Mouse (Mus musculus) gastrocnemius, postnatal 4 days (tissue): Measurements from ENCODE around the gene Pin4. TPM values are rescaled to one million over a fixed set of nuclear protein-coding genes. Genes with fewer than 3 reads are reported as not detected.
"Not testable (repeated sequence)": the region's sequence is repeated elsewhere in the genome, so short reads cannot be mapped to it uniquely, and the experiment has no call there.

Source experiments
- DNase-seq, 2 experiments: peaks; one replicate each; pipeline ENCODE4 v3.0.0; 2021 to 2022; ENCODE audit warnings: low spot score in 2 of 2, mixed read lengths in 2 of 2
- long read RNA-seq, 2 experiments: library from polyadenylated mRNA; stranded (forward); transcript quantifications; one replicate each; pipeline ENCODE4 v2.0.0; 2021
- total RNA-seq, 2 experiments: library from RNA; stranded (reverse); gene quantifications; 2 replicates each; pipeline ENCODE4 v1.2.3; 2021

The Pin4 gene
- total RNA-seq, result 10 to 100 TPM; 38.8 to 42.2 TPM
- long read RNA-seq, experiment 1, transcript Pin4-201 (4 exons, 489 nt), result major isoform, 13 of 15 reads
- long read RNA-seq, experiment 1, partial matches to known transcripts, result 2 of 15 reads
- long read RNA-seq, experiment 1, other reads (novel, unspliced or antisense), result 0 of 15 reads
- long read RNA-seq, experiment 2, transcript Pin4-201 (4 exons, 489 nt), result major isoform, 12 of 12 reads
- long read RNA-seq, experiment 2, partial matches to known transcripts, result 0 of 12 reads
- long read RNA-seq, experiment 2, other reads (novel, unspliced or antisense), result 0 of 12 reads

DNA sequence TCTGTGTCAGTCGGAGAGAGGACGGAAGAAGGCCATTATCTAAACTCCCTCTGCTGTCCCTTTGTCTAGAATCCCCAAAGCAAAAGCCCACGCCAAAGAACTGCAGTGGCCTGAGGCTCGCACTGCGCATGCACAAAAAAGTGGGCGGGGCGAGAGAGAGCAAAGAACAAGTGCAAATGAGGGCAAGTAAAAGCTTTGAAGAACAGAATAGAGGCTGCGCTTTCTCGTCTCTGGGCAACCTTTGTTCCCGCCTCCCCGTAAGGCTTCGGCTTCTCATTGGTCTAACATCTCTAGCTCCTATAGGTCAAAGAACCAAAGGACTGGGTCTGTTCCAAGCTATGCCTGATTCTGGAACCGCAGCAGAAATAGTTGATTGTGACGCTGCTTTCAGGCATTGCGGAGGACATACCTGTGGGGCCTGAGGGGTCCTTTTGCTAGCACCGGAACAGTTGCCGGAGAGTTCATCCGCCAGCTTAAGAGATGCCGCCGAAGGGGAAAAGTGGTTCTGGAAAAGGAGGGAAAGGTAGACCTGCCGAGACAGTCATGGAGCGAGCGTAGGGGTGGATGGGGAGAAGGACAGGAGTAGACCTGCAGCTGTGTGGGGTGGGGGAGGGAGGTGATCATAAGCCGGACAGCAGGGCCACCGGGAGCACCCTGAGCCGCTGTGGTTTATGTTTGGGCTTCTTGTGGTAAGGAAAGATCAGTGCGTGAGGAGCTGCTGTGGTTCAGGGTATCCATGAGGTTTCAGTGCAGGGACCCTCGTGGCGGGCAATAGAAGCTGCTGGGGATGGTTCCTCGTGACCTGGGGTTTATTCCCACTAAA, at the start of gene Pin4:
Gene Pin4 (plus strand): TSS at position 406 of the 823 bp plus-strand sequence.
- DNase-seq, result peak; percentile 80 to 89

DNA sequence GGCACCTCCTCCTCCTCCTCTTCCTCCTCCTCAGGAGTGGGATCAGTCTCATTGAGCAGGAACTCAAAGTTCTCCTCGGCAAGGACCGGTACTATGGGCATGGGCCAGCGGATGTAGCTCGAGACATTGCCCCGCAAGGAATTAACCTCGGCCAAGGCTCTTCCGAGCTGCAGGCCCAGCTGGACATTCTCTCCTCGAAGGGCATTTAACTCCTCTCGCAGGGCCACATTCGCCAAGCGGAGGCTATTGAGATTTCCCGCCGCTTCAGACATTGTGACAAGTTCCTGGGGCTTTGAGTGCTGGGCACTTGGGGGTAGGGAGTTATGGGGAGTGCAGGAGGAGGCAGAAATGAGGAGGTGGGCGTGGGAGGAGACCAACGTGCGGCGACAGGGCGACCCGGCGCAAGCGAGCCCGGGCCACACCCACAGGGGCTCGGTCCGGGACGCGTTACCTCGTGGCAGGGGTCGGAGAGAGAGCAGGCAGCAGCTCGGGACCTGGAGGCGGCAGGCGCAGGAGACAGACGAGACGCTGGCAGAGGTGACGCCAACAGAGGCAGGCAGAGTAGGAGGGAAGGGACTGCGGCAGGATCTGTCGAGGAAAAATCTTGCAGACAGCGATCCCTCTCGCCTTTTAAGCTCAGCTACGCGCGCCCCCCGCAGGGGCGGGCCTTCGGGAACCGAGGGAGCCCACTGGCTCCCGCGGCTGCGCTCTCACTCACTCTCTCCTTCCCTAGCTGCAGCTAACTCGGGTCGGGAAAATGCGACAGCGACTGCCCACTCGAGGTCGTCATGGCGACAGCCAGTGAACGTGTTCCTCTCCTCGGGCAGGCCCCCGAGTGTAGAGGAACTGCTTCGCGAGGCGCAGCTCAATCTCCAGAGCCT, 48.4 kb upstream of the Pin4 start, which contains the start of gene Rtl5:
Gene Rtl5 (minus strand): TSS at position 714 of the 881 bp plus-strand sequence.
- DNase-seq, result peak; percentile 33 to 74

DNA sequence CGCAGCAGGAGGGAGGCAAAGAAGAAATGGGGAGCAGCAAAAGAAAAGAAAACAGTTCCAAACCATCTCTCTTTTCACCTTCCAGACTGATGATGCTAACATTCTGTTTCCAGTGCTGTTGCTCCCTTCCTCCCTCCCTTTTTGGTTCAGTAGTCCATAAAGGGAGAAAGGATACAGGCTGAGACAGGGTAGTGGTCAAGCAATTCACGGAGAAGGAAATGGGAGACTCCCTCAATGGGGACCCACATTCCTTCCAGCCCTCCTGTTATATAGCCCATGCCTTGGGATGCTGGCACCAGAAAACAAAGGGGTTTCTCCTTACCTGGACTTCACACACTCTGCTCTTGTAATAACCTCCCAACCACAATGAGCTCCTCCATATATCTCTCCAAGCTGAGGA, 47.7 kb upstream of the Pin4 start:
- no peak for DNase-seq

DNA sequence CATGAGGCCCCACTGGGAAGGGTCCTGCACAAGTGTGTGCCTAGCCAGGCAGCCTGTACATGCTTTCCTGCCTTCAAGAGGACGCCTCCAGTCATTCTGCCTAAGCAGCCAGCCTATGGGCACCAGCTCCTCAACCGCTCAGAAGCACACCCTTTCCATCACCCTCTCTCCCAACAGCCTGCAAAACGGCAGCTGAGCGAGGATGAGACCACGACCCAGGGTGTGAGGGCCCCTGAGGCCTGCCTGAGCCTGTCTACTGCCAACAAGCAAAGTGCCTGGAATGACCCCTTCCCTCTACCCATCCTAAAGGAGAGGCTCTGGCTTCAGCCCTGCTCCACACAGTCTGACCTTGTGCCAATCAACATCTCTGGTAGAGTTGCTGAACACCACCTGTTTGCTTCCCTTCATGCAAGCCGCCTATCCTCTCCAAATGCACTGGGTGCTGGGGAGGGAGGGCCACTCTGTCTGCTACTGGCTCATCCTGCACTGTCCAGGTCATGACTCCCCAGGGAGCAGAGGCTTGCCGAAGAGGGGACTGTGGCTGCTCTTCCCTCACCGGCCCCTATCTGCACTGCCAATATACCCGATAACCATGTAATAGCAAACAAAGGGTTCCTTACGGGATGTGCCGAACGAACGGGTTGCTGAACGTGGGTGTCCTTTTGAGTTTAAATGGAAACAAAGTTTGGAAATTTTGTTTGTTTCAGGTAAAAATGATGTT, 45.5 kb upstream of the Pin4 start:
- DNase-seq, result no peak

DNA sequence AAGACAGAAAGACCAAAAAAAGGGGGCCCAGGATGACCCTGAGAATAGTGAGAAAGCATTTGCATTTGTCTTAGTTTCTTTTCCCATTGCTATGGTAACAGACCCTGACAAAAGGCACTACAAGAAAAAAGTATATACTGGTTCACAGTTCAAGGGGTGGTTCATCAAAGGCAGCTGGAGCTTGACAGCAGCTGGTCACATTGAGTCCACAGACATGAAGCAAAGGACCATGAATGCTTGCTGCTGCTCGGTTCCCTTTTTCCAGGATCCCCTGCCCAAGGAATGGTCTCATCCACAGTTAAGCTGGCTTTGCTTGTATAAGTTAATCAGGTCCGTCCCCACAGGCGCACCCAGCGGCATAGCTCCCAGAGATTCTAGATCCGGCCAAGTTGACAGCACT, 44.8 kb upstream of the Pin4 start:
- no peak for DNase-seq

DNA sequence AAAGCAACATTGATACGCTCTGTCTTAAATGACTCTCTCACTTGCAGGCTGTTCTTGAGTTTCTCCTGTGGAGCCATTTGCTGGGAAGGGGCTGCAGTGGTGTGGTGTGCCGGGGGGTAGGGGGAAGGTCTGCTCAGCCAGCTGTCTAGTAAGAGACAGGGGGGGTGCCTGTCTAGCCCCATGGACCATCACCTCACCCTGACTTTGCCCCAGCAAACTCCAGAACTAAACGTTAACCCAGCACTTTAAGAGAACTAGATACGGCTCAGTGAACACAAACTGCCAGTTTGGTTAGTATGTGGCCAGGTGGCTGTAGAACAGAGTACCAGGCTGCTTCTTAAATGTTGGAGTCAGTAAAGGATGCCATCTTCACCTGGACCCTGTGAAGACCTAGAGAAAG, 44.1 kb upstream of the Pin4 start:
- no peak for DNase-seq

DNA sequence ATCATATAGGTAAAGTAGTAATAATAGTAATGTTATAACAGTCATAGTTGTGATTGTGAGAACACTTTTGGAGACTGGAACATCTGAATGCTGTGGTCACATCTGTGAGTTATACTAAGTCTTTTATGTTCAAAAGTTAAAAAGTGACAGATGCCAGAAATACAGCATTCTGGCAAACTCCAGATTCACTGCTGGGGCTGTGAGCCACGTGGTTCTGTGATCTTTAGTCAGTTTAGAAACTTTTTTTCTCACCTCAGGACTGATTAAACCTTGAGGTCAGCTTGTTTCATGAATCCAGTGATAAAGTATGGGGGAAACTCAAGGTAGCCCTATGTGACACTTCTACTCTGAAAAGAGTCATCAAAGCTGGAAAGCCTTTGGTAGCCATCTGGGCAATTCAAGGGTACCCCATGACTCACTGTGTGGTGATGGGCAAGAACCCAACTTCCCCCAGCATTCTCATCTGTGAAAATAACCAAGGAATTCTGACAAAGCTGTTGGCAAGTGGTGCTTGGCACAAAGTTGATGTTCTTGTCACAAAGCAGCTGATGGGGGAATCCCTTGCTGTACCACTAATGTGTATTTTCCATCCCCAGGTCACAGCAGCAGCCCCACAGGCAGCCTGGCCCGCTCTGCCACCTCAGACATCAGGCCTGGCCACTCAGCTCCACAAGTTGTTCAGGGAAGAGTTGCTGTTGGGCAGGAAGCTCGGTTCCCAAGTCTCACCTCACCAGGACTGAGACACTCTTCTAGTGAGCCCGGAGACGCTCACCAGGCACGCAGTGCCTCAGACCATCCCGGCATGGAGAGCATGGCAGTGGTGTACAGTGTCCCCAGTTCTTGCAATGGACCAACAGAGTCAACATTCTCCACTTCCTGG, 42.1 kb upstream of the Pin4 start:
- DNase-seq, result no peak

DNA sequence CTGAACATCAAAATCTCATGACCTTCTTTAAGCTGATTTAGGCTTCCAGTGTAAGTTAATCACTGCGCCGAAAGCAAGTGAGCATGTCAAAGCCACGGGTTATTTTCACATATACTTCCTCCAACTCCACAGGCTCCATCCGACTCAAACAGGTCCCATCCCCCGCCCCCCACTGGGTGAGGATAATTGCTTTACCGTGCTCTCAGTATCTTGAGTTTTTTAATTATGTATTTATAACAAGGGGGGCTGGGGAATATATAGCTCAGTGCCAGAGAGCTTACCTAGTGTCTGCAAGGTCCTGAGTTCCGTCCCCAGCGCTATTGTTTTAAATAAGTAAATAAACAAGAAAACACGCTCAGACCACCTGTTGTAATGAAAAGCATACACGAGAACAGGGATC, 38.2 kb upstream of the Pin4 start:
- DNase-seq, result no peak

DNA sequence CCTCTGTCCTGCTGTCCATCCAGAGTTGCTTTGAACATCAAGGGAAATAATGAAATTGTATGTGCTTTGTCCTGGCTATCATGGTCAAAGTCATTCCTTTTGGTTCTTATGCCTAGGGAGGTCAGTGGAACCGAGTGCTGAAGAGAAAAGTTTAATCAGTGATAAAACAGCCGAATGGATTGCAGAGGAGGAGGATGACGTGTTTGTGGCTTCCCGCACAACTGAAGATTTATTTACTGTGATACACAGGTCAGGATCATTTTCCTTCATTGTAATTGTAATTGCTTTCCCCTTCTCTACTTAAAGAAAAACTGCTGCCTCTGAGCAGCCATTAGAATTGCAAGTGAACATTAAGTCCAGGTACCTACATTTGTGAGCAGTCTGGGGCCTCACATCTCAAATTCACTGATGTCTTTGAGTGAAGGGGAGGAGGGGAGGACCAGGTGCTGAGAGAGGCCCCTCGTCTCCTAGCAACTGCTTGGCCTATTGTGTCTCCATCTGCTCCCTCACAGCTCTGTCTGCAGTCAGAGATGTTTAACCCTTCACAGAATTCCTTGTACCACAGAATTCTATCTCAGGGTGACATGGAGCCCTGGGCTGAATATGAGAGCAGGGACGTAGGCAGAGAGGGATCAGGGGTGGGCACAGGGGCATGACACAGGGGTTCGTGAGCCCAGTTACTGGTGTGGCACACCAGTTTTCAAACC, 37.5 kb upstream of the Pin4 start:
- no peak for DNase-seq

DNA sequence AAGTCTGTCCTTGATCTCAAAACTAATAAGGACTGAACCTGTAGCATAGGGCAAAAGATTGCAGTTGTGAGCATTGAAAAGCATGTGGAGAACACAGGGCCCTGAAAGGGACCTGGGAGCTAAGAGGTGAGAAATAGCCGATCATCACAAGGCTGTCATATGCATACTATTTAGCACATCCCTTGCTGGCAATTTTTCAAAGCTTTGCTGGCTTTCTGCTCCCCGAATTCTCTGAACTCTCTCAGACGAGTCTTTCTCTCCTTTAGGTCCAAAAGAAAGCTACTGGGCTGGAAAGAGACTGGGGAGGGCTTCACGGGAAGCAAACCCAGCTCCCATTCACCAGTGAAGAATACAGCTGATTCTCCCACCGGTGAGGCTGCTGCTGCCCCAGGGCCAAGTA, 36.9 kb upstream of the Pin4 start:
- DNase-seq, result no peak

DNA sequence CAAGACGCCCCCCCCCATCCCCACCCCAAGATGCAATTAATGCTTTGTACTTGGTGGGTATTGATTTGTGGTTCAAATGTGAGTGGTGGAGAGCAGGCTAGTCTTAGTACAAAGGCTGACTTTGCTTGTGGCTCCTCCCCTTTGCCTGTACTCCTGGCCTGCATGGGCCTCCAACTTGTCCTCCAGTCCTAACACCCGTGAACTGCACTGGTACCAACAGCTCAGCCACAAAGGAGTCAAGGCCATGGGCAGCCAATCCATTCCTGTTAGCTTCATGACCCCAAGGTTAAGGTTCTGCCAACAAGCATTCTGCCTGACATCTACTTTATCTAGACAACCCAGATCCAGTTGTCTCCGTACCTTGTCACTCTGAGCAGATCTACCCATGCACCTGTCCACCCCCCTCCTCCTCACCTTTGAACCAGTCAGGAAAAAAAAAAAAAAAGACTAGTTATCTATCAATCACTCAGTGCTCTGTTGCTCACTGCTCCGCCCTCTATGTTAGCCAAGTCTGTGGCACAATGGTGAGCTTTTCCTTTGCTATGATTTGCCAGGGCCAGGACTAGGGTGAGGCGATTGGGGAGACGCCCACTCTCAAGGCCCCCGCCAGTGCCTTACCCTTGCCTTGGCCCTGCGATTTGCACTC, 33.3 kb upstream of the Pin4 start:
- no peak for DNase-seq

DNA sequence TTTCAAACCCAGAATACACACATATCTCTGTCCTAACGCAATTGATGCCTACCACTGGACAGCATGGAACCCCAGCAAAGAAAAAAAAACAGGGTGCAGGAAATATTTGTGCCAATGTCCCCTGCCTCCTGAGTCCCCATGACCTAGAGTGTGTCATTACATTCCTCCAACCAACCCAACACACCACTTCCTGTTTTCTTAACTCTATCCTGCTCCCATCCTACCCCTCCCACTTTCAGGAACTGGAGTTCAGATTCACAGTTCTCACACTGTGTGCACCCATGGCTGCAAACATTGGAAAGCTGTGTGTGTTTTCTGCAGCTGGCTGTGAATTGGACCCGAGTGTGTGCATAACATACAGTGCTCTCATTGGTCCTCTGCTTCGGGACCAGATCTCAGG, 28.6 kb upstream of the Pin4 start:
- no peak for DNase-seq

DNA sequence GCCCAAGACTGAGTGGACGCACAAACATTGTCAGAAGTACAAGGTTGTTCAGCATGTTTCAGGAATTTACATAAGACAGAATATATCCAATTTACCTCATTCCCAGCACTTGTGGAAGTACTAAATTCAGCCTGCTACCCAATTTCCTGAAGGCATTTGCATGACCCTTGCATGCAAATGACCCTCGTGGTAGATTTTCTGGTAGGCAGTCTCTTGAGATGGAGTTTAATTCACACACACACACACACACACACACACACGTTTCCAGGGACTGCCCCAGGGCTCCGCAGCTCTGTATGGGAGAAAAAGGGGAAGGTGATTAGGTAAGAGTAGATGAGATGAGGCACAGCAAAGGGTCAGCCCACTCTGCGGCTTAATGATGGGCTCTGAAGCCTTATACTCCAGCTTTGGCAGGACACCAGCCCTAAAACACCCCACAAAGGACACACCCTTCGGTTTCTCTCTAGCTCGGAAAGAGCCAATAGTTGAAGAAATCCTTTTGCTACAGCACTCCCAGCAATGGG, 24.8 kb upstream of the Pin4 start:
- DNase-seq, result no peak

DNA sequence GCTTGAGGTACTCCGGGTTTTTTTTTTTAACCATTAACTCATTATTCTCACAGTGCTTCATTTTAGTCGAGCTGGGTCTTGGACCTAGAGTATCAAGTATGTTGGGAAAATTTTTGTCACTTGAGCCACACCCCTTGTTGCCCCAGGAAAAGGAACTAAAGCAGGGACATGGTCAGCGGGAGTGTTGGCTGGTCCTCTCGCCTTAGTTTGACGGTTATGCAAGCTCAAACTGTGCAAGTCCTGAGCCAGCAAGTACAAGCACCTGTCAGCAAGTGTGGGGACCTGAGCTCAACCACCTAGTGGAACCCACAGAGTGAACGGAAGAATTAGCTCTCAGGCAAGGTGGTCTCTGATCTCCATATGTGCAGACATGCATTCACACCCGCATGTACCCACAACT, 17.4 kb upstream of the Pin4 start:
- DNase-seq, result no peak

DNA sequence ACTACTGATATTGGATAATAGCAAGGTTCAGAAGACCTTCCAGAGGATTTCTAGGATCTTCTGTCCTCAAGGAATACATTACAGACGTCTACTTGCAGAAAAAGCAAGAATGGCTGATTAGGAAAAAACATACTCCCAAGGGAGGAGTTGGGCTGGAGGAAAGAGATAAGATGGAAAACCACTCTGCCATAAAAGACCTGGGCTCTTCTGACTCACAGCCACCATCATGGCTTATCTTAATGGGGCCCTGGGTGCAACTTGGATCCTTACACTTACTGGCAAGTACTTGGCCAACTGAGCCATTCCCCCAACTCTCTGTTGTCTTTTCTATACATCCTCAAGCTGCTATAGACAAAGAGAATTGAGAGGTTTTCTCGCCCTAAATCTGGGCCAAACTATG, 15.4 kb upstream of the Pin4 start:
- DNase-seq, result not testable (repeated sequence)

DNA sequence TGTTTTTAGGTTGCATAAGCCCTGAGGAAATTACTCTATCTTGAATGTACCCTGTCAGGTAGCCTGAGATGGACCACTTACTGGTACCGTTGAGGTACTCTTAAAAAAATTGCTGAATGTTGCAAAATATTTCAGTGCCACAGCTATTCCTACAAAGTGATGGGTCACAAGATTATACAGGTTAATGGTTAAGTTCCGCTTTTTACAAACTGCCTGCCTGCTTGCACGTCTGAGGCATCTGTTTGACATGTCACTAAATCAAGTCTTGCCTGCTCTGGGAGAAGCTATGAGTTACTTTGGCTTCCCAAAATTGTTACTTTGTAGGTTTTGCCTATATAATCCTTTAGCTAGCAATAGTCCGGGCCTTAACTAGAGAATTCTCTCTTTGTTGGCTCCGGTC, 9.9 kb upstream of the Pin4 start:
- not testable (repeated sequence) for DNase-seq

DNA sequence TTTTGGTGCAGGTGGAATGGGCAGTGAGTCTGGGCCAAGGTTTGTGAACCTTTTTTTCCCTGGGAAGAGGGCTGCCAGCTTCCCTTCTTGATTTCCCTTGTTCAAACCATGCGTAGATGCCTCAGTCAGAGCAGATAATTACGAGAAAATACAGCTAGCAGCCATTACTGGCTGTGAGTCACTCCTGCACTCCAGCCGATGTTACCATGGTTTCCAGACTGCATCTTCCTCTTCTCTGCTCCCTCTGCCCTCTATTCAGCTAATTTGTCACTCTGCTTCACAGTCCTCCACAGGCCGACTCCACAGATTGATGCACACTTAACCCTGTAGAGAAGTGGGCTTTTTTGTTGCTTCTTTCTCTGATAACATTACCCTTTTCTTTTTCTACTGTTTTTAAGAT, 3.6 kb upstream of the Pin4 start:
- DNase-seq, result no peak

DNA sequence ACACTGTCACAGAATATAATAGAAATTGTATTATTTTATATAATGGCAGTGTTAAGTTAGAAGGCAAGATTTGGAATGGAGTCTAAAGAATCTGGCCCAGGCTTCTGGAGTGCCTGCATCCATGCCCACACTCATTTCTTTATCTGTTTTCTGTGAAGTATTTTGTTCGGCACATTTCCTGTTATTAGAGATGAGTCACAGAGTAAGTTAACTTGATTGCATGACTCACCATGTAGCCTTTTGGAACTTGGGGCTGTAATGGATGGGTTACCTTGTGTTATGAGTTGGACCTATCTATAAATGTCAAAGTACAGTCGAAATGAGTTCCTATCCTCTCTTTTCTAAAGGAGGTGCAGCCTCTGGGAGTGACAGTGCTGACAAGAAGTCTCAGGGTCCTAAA, 2.1 kb downstream of the Pin4 start:
- DNase-seq, result no peak

DNA sequence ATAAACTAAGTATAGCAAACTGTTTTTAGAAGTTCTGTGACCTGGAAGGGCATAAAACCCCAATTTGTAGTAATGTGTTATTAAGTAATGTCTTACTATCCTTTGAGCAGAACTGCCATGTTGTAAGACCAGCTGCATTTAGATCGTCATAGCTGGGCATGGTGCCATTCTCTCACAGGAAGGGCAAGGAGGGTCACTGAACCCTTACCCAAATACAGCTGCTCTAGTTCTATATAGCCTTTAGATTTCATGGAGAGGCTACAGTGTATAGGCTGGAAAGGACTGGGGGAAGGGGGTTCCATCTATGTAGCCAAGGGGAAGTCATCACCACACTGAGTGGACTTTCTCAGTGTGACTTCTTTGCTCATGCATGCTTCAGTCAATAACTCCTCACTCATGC, 21.9 kb downstream of the Pin4 start:
- no peak for DNase-seq
